Mouse (Mus musculus) liver, embryonic 11.5 days (tissue): Measurements from ENCODE around the gene Ptges2. TPM values are rescaled to one million over a fixed set of nuclear protein-coding genes. Genes with fewer than 3 reads are reported as not detected.
A peak's percentile ranks its signal among the peaks of the same experiment; 100 is the strongest.

Experiments used
- ATAC-seq: fragments of 200-750 bp; cut with Nextera tagmentation; replicated peaks from 2 replicates; pipeline ENCODE4 v1.8.0; 2017; ENCODE audit warnings: moderate number of reproducible peaks, mild to moderate bottlenecking, moderate TSS enrichment, moderate library complexity; ENCODE audit not compliant: low FRiP score
- DNase-seq: peaks from one replicate; pipeline ENCODE4 v3.0.0-alpha.2; 2017; ENCODE audit warnings: low spot score
- H3K27ac ChIP-seq: fragments of 300-500 bp; sonication (generic); 2 replicates; pipeline ENCODE4 v1.5.1; 2014; ENCODE audit warnings: mild to moderate bottlenecking, low read depth, low read length, control low read depth
- H3K27me3 ChIP-seq: fragments of 300-500 bp; sonication (generic); replicated peaks from 2 replicates; pipeline ENCODE4 v1.6.1; 2014; ENCODE audit warnings: low read length, mixed read lengths; ENCODE audit not compliant: control insufficient read depth, insufficient read depth
- H3K36me3 ChIP-seq: fragments of 300-500 bp; sonication (generic); 2 replicates; pipeline ENCODE4 v1.6.1; 2014; ENCODE audit warnings: mild to moderate bottlenecking, low read length, moderate library complexity, mixed read lengths; ENCODE audit not compliant: control insufficient read depth, insufficient read depth
- H3K4me1 ChIP-seq: fragments of 300-500 bp; sonication (generic); replicated peaks from 2 replicates; pipeline ENCODE4 v1.6.1; 2014; ENCODE audit warnings: low read length, mixed read lengths; ENCODE audit not compliant: control insufficient read depth, insufficient read depth
- H3K4me2 ChIP-seq: fragments of 300-500 bp; sonication (generic); 2 replicates; pipeline ENCODE4 v1.6.1; 2014; ENCODE audit warnings: mild to moderate bottlenecking, control low read depth, moderate library complexity
- H3K4me3 ChIP-seq: fragments of 300-500 bp; sonication (generic); 2 replicates; pipeline ENCODE4 v1.5.1; 2014; ENCODE audit warnings: low read depth, low read length, control low read depth
- H3K9ac ChIP-seq: fragments of 300-500 bp; sonication (generic); 2 replicates; pipeline ENCODE4 v1.6.1; 2014; ENCODE audit warnings: low read depth, low read length, control low read depth
- H3K9me3 ChIP-seq: fragments of 300-500 bp; sonication (generic); 2 replicates; pipeline ENCODE4 v1.6.1; 2016; ENCODE audit warnings: low read length, inconsistent platforms, mixed read lengths; ENCODE audit not compliant: control insufficient read depth
- WGBS: fragments of 180-500 bp; shearing (Covaris S2); extraction: QIAGEN DNeasy Blood & Tissue Kit; methylation state at CpG from one replicate; pipeline ENCODE4 v1.1.7; 2014; 5-methylcytosine and 5-hydroxymethylcytosine counted together
- polyA plus RNA-seq: library from polyadenylated mRNA; unstranded; fragments of >200 nt; fragmentation: Nextera tagmentation; extraction: Ambion mirVana; gene quantifications from 2 replicates; pipeline ENCODE4 v1.2.1, GENCODE M21; 2014

Gene Ptges2
- polyA plus RNA-seq, 1 experiment from 2014 or later = 23.0 TPM

DNA sequence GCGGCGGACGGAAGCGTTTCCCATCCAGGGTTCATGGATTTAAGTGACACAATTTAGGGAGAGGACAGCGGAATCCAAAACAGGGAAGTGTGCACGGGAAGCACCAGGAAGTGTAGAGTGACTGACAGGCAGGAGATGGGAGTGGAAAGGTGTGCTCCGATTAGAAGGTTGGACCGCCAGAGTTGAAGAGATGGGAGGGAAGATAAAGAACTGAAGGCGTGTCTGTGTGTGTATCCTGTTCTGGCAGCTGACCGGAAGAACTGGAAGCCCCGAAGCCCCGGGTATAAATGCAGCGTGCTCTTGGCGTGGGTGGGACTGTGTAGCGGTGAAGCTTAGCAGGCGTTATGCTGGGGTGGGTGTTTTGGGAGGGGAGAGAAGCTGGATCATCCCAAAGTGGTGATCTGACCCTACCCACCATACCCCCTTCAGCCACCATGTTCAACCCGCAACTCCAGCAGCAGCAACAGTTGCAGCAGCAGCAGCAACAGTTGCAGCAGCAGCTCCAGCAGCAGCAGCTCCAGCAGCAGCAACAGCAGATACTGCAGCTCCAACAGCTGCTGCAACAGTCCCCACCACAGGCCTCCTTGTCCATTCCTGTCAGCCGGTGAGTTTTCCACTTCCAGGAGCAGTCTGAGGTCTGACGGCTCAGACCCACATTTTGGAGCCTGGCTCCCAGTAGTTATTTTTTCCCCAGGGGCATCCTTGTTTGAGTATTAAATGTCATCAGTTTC is 32.2 kb upstream of the Ptges2 start:
- peak overlapping the region; percentile 93 for H3K27ac ChIP-seq
- ATAC-seq = peak; percentile 34
- 9% methylated on average over 19 of the region's 19 CpGs for WGBS

DNA sequence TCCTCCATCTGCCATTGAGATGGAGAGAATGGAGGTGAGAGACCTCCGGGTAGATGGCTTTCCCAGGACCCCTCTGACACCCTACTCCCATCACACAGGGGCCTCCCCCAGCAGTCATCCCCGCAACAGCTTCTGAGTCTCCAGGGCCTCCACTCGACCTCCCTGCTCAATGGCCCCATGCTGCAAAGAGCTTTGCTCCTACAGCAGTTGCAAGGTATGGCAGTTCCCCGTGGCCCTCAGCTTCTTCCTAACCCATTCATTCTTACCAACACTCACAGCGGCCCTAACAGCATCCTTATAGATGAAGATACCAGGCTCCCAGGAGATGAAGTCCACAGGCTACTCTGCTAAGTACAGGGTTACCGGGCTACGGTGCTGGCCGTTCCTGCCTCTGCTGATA is 31.6 kb upstream of the Ptges2 start:
- peak overlapping the region; percentile 89 for H3K4me2 ChIP-seq
- ATAC-seq = no peak
- no peaks in the 10 kb centered on the region for H3K9me3 ChIP-seq
- no peak for DNase-seq
- H3K27ac ChIP-seq = peak overlapping the region; percentile 93
- peaks cover 12% of the 10 kb centered on the region; the same call in 1 of the 2 replicates for H3K36me3 ChIP-seq
- no peaks in the 10 kb centered on the region for H3K27me3 ChIP-seq
- peak overlapping the region; percentile 79 for H3K4me3 ChIP-seq
- peaks cover 18% of the 10 kb centered on the region for H3K4me1 ChIP-seq
- peak overlapping the region; percentile 90 for H3K9ac ChIP-seq
- WGBS = 66% methylated on average over 8 of the region's 8 CpGs

More for the DNA sequence above, 32.2 kb upstream of the Ptges2 start:
- H3K36me3 ChIP-seq = peaks cover 12% of the 10 kb centered on the region; the same call in 1 of the 2 replicates
- DNase-seq = no peak
- H3K4me3 ChIP-seq = peak overlapping the region; percentile 79
- no peaks in the 10 kb centered on the region for H3K27me3 ChIP-seq
- peak overlapping the region; percentile 89 for H3K4me2 ChIP-seq
- H3K9me3 ChIP-seq = no peaks in the 10 kb centered on the region
- peaks cover 18% of the 10 kb centered on the region for H3K4me1 ChIP-seq
- peak overlapping the region; percentile 90 for H3K9ac ChIP-seq

DNA sequence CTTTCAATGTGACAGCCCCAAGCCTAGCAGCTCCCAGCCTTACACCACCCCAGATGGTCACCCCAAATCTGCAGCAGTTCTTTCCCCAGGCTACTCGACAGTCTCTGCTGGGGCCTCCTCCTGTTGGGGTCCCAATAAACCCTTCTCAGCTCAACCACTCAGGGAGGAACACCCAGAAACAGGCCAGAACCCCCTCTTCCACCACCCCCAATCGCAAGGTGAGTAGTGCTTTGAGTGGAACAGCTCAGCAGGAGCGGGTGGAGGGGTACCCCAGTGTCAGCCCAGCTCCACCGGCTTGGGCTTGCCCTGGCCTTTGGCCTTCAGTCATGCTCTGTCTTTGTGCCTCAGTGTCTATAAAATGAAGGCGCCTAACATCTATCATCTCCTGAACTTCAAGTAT is 28.4 kb upstream of the Ptges2 start:
- no peak overlapping the region for H3K27ac ChIP-seq

DNA sequence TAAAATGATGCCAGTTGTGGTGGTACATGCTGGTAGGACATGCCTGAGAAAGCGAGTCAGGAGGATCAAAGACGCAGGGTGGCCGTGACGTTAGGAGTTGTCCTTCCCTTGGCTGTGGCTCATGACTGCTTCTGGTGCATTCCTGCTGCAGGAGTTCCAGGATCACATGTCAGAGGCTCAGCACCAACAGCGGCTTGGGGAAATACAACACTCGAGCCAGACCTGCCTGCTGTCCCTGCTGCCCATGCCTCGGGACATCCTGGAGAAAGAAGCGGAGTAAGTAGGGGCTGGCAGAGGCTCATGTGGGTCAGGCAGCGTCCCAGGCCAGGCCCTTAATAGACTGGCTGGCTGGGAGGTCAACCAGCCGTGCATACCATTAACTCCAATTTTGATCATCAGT is 21.5 kb upstream of the Ptges2 start:
- WGBS = 88% methylated on average over 10 of the region's 10 CpGs

More for the DNA sequence above, 28.4 kb upstream of the Ptges2 start:
- ATAC-seq = no peak
- WGBS = 92% methylated on average over 5 of the region's 5 CpGs
- no peak overlapping the region for H3K4me2 ChIP-seq
- no peaks in the 10 kb centered on the region for H3K9me3 ChIP-seq
- H3K9ac ChIP-seq = no peak overlapping the region
- H3K4me1 ChIP-seq = peaks cover 9% of the 10 kb centered on the region
- no peak overlapping the region for H3K4me3 ChIP-seq
- H3K36me3 ChIP-seq = peaks cover 27% of the 10 kb centered on the region; the same call in 1 of the 2 replicates
- no peak for DNase-seq
- H3K27me3 ChIP-seq = no peaks in the 10 kb centered on the region

DNA sequence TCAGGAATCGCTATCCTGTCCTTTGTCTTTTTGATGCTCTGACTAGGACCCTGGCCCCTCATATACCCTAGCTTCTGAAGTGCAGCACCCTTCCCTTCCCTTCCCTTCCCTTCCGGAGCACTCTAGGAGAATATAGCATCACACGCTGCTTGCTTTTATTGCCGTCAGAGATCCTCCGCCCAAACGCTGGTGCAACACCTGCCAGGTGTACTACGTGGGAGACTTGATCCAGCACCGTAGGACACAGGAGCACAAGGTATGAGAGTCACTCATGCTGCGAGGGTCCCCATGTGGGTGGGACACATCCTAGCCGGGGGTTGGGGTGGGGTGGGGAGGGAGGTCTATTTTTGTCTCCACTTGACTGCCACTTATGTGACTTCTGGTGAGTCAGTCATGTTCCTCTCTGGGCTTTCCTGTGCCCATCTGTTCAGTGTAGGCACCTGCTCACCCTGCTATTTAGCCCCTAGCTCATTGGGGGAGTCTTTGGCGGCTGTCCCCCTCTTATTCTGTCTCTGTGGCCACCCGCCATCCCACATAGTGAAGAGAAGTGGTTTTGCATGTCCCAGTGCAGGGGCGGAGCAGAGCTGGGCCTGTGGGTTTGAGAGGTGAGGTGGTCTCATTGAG is 20.3 kb upstream of the Ptges2 start:
- no peaks in the 10 kb centered on the region for H3K9me3 ChIP-seq
- H3K27ac ChIP-seq = no peak overlapping the region
- H3K4me1 ChIP-seq = no peaks in the 10 kb centered on the region
- no peak overlapping the region for H3K4me3 ChIP-seq
- H3K4me2 ChIP-seq = no peak overlapping the region
- 86% methylated on average over 13 of the region's 13 CpGs for whole genome bisulfite sequencing
- H3K36me3 ChIP-seq = peaks cover 50% of the 10 kb centered on the region
- DNase-seq = no peak
- no peak for ATAC-seq
- no peak overlapping the region for H3K9ac ChIP-seq
- no peaks in the 10 kb centered on the region for H3K27me3 ChIP-seq

More for the DNA sequence above, 21.5 kb upstream of the Ptges2 start:
- H3K4me1 ChIP-seq = no peaks in the 10 kb centered on the region
- ATAC-seq = no peak
- no peak overlapping the region for H3K4me3 ChIP-seq
- peaks cover 54% of the 10 kb centered on the region for H3K36me3 ChIP-seq
- H3K4me2 ChIP-seq = no peak overlapping the region
- no peak overlapping the region for H3K27ac ChIP-seq
- H3K27me3 ChIP-seq = no peaks in the 10 kb centered on the region
- no peaks in the 10 kb centered on the region for H3K9me3 ChIP-seq
- no peak overlapping the region for H3K9ac ChIP-seq
- DNase-seq = no peak

DNA sequence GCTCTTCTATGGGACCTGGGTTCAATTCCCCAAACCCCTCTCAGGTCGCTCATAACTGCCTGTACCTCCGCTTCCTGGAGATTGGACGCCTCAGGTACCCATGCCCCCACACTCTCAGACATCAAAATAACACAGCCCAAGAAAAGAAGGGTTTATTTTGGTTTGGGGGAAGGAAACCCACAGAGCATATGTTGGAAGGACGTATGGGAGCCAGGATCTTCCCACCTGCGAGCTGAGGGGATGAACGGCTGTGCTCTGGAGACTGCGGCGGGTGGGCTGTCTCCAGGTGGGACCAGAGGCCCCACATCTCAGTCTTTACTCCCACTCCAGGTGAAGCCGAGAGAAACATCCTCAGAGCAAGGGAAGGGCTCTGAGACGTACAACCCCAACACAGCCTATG is 18.7 kb upstream of the Ptges2 start:
- H3K4me1 ChIP-seq = peaks cover 5% of the 10 kb centered on the region
- H3K27ac ChIP-seq = no peak overlapping the region
- no peak overlapping the region for H3K9ac ChIP-seq
- no peak for DNase-seq
- H3K36me3 ChIP-seq = peaks cover 41% of the 10 kb centered on the region
- 92% methylated on average over 10 of the region's 10 CpGs for WGBS
- no peak overlapping the region for H3K4me2 ChIP-seq
- H3K27me3 ChIP-seq = no peaks in the 10 kb centered on the region
- H3K9me3 ChIP-seq = no peaks in the 10 kb centered on the region
- H3K4me3 ChIP-seq = no peak overlapping the region
- no peak for ATAC-seq

DNA sequence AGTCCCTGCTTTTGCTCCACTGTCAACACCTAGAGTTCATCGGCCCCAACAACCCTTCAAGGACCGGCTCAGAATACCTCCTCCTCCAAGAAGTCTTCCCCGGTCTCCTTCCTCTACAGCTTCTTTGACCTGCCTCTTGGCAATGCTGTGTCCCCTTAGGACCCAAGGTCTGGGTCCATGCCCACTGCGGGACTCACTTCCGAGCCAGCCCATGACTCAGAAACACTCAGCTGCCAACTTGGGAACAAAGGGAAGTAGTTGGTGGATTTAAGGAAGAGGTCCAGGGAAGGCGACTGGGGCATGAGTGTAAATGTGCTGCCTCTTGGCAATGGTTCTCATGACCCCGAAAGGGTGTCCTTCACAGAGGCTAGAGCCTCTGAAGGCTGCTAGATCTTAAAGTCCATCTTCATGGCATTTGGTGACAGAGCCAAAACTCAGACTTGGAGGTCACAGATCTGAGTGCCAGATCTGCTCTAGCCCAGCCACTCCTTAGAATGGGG is 15.6 kb upstream of the Ptges2 start:
- Histone ChIP-seq H3K4me3 (no peak overlapping the region), H3K9me3 (no peaks in the 10 kb centered on the region), H3K27ac (no peak overlapping the region), H3K36me3 (peaks cover 27% of the 10 kb centered on the region), H3K4me1 (peaks cover 5% of the 10 kb centered on the region), H3K27me3 (no peaks in the 10 kb centered on the region; the same call in 1 of the 2 replicates), H3K4me2 (no peak overlapping the region), H3K9ac (no peak overlapping the region)
- ATAC-seq = no peak
- no peak for DNase-seq
- WGBS = 90% methylated on average over 7 of the region's 7 CpGs

DNA sequence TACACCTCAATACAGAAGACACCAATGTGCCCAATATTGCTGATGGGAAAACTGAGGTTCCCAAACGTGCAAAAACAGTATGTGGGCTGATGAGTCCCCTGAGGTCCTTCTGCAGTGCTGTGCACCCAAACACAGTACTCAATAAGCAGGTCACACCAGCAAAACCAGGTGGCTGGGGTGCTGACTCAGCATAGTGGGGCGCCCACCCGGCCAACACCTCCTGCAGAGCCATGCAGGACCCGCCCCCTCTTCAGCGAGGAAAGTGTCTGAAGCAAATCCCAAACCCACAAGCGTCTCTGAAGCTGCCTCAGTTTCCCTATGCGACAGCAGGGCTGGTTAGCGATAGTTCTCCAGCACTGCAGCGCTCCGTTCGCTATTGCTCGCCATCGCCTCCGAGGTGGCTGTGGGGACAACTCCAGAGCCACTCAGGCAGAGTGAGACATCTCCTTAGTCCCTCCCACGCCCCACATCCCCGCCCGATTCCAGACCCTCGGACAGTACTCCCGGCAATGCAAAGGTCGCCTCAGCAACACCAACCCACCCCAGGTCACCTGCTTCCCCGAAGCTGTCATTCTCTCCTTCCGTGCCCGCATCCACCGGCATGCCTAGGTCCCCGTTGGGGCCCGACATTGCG is 14.4 kb upstream of the Ptges2 start:
- peaks cover 20% of the 10 kb centered on the region for H3K36me3 ChIP-seq
- DNase-seq (no peak), ATAC-seq (peak; percentile 21)
- peak overlapping the region; percentile 95 for H3K4me2 ChIP-seq
- no peaks in the 10 kb centered on the region; the same call in 1 of the 2 replicates for H3K27me3 ChIP-seq
- no peaks in the 10 kb centered on the region for H3K9me3 ChIP-seq
- H3K4me3 ChIP-seq = peak overlapping the region; percentile 60
- no peak overlapping the region for H3K27ac ChIP-seq
- H3K4me1 ChIP-seq = peaks cover 5% of the 10 kb centered on the region
- under 1% methylated on average over 27 of the region's 27 CpGs for WGBS
- H3K9ac ChIP-seq = peak overlapping the region; percentile 64
